Mouse (Mus musculus): ENCODE measurements around the gene Olfr477. TPM values are rescaled to one million over a fixed set of nuclear protein-coding genes. Genes with fewer than 3 reads are reported as not detected.

Olfr477 gene
- not detected for total RNA-seq (2023)

DNA sequence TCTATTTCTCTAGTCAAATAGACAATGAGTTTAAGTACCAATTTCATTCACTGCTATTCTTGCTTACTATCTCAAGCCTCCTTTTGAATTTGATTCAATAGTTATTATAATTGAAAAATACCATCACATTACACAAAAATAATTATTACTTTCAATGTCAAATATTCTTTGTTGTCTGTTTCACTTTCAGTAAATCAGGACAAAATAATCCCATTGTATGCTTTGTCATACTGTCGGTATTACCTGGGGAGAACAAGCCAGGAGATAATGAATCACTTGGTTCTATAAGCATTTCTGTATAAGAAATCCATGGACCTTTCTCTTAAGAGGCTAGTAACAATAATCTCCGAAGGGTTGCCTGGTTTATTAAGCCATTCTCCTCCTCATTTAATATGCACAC, at the start of gene Olfr477:
TSS of gene Olfr477 (plus strand) at position 301 of the 400 bp plus-strand sequence.

DNA sequence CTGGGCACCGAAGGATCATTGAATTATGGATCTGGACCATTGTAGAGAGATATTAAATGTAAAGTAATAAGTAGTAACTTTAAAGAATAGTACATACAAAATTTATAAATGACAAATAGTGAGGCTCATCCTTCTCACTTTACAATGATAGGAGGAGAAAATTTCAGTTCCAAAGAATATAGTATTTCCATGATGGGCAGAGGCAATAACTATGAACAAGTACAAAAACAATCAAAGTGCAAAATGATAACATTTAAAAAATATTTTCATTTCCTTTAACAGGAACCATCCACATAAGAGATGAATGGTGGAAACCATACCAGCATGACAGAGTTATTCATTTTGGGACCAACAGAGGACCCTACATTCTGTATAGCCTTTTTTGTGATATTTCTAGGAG, 32.1 kb upstream of the Olfr477 start, which contains the start of gene Olfr474:
TSS of gene Olfr474 (plus strand) at position 301 of the 400 bp plus-strand sequence.

DNA sequence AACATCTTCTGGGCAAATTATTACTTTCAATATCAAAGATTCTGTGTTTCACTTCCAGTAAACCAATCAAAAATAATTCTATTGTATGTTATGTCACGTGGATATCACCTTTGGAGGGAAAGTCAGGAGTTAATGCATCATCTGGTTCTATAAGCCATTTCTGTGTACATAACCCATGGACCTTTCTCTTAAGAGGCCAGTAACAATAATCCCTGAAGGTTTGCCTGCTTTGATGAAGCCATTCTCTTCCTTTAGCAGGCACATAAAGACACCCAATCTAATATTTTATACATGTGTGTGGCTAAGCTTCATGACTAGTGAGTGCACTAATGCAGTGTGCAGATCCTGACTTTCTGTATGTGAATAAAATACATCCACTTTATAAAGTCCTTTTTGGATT, 22.0 kb upstream of the Olfr477 start, which contains the start of gene Olfr476:
TSS of gene Olfr476 (plus strand) at position 301 of the 400 bp plus-strand sequence.

GRCm38 (mm10) chr7:108033889-108034288, 47.4 kb downstream of the Olfr477 start, which contains the start of gene Olfr478:
Olfr478 (minus strand) TSS chr7:108033989.

Other genes starting within 250 kb of the Olfr477 start
- gene Cyb5r2, start 228.7 kb upstream of the Olfr477 start, total RNA-seq (2023): not detected
- not detected for gene Ovch2, start 185.5 kb upstream of the Olfr477 start, total RNA-seq (2023)
- not detected for gene Olfr467, start 174.4 kb upstream of the Olfr477 start, total RNA-seq (2023)
- not detected for gene Olfr469, start 161.2 kb upstream of the Olfr477 start, total RNA-seq (2023)
- not detected for gene Olfr470, start 139.2 kb upstream of the Olfr477 start, total RNA-seq (2023)
- gene Olfr472, start 88.8 kb upstream of the Olfr477 start, total RNA-seq (2023): not detected
- not detected for gene Olfr473, start 56.2 kb upstream of the Olfr477 start, total RNA-seq (2023)
- not detected for gene Olfr474, start 32.0 kb upstream of the Olfr477 start, total RNA-seq (2023)
- gene Olfr476, start 21.9 kb upstream of the Olfr477 start, total RNA-seq (2023): not detected
- not detected for gene Olfr478, start 47.3 kb downstream of the Olfr477 start, total RNA-seq (2023)
- gene Olfr479, start 64.0 kb downstream of the Olfr477 start, total RNA-seq (2023): not detected
- gene Olfr480, start 80.7 kb downstream of the Olfr477 start, total RNA-seq (2023): not detected
- not detected for gene Olfr481, start 93.2 kb downstream of the Olfr477 start, total RNA-seq (2023)
- 1 to 10 TPM; 1.0 to 1.7 TPM for gene Olfr482, start 110.9 kb downstream of the Olfr477 start, total RNA-seq (2023)
- not detected for gene Olfr483, start 114.2 kb downstream of the Olfr477 start, total RNA-seq (2023)
- not detected for gene Olfr484, start 140.8 kb downstream of the Olfr477 start, total RNA-seq (2023)
- not detected for gene Olfr485, start 173.2 kb downstream of the Olfr477 start, total RNA-seq (2023)
- not detected for gene Olfr486, start 186.0 kb downstream of the Olfr477 start, total RNA-seq (2023)
- gene Olfr487, start 227.9 kb downstream of the Olfr477 start, total RNA-seq (2023): not detected

Measured in neutrophil, adult 59 days (primary cell).